Mouse (Mus musculus): ENCODE results near the gene Anapc2. TPM values are rescaled to one million over a fixed set of nuclear protein-coding genes. Genes with fewer than 3 reads are reported as not detected.
"Not testable (repeated sequence)": the region's sequence is repeated elsewhere in the genome, so short reads cannot be mapped to it uniquely, and the experiment has no call there.

Gene Anapc2
- polyA plus RNA-seq, 1 experiment: 89.4 TPM

DNA sequence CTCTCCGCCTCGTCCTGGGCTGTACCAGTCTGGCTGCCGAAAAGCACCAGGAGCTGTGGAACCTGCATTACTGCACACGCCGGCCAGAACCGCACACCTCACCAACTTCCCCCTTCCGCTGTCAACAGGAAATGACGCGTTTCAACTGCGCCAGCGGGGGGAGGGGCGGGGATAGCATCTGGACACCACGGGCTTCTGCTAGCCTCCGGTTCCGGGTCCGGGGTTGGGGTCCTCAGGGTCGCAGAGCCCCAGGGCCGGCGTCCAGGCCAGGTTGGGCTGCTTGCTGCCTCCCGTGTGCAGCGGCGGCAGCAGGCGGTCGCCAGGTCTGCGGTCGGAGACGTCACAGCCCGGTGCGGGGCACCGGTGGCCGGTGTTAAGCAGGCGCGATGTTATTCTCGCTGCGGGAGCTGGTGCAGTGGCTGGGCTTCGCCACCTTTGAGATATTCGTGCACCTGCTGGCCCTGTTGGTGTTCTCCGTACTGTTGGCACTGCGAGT is 16.9 kb upstream of the Anapc2 start, which contains the start of gene Tmem203:
Tmem203 (plus strand) TSS at position 156 of the 496 bp plus-strand sequence.
- Histone ChIP-seq H3K4me3 (ENCODE audit: insufficient read depth, poor library complexity, severe bottlenecking) (peak within 1 kb of the TSS; percentile 96), H3ac (ENCODE audit: control insufficient read depth, insufficient read length, low read depth) (peak within 1 kb of the TSS; percentile 86), H3K79me3 (ENCODE audit: low read depth) (peaks cover 18% of the 10 kb centered on the region), H3K27me3 (ENCODE audit: control insufficient read depth, insufficient read depth, insufficient read length) (no peaks in the 10 kb centered on the region), H3K79me2 (ENCODE audit: control insufficient read depth, insufficient read depth) (peaks cover 31% of the 10 kb centered on the region), H3K36me3 (ENCODE audit: control insufficient read depth, insufficient read depth) (peaks cover 23% of the 10 kb centered on the region)
- TF ChIP-seq FOSL1 (IDR thresholded peaks at IDR 0.05; ENCODE audit: insufficient read depth, low read length, poor library complexity, severe bottlenecking) (no peak), MAX (IDR thresholded peaks at IDR 0.05) (peak; percentile 77), MYOD1 (IDR thresholded peaks at IDR 0.05; ENCODE audit: control insufficient read depth, insufficient read length, low read depth) (no peak), CTCF (IDR thresholded peaks at IDR 0.05; ENCODE audit: control insufficient read depth, insufficient read depth, insufficient read length) (no peak), USF1 (IDR thresholded peaks at IDR 0.05; ENCODE audit: low read depth) (no peak), CEBPB (IDR thresholded peaks at IDR 0.05; ENCODE audit: low read depth) (no peak), MYOG (IDR thresholded peaks at IDR 0.05; ENCODE audit: control insufficient read depth, extremely low read depth, insufficient read length) (no peak)

DNA sequence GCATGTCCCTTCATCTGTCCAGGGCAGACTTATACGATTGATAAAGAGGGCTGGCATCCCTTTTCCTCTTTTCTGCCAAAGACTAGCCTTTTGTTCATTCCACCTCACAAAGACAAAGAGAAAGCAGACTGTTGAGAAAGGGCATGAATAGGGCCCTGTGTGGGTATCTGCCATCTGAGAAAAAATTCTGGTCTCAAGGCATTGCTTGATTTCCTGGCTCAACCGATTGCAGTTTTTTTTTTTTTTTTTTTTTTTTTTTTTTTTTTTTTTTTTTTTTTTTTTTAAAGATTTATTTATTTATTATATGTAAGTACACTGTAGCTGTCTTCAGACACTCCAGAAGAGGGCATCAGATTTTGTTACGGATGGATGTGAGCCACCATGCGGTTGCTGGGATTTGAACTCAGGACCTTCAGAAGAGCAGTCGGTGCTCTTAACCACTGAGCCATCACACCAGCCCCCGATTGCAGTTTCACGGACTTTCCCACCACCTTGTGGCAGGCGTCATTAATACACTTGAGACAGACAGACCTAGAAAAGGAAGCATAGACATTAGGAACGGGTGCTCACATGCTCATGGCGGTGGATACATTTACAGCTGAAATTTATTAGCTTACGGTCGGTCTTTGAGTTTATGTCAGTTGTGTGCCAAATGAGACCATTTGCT is 15.7 kb upstream of the Anapc2 start:
- H3K79me3 ChIP-seq (ENCODE audit: low read depth): peaks cover 18% of the 10 kb centered on the region
- peak overlapping the region; percentile 96 for H3K4me3 ChIP-seq (ENCODE audit: insufficient read depth, poor library complexity, severe bottlenecking)
- peaks cover 11% of the 10 kb centered on the region for H3K36me3 ChIP-seq (ENCODE audit: control insufficient read depth, insufficient read depth)
- H3ac ChIP-seq (ENCODE audit: control insufficient read depth, insufficient read length, low read depth); H3K27me3 ChIP-seq (ENCODE audit: control insufficient read depth, insufficient read depth, insufficient read length): not testable (repeated sequence)
- peaks cover 31% of the 10 kb centered on the region for H3K79me2 ChIP-seq (ENCODE audit: control insufficient read depth, insufficient read depth)

DNA sequence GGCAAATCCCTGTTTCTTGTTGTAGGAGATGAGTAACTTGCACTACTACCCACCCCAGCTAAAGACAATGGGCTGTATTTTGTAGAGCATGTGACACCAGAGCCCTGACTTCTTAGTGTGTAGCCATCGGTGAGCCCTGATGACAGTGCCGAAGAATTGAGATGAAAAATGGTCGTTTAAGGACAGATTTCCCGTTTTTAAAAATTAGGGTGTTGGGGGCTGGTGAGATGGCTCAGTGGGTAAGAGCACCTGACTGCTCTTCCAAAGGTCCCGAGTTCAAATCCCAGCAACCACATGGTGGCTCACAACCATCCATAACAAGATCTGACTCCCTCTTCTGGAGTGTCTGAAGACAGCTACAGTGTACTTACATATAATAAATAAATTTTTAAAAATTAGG is 15.0 kb upstream of the Anapc2 start:
- H3K36me3 ChIP-seq (ENCODE audit: control insufficient read depth, insufficient read depth); H3K27me3 ChIP-seq (ENCODE audit: control insufficient read depth, insufficient read depth, insufficient read length); H3ac ChIP-seq (ENCODE audit: control insufficient read depth, insufficient read length, low read depth); H3K4me3 ChIP-seq (ENCODE audit: insufficient read depth, poor library complexity, severe bottlenecking): not testable (repeated sequence)
- Histone ChIP-seq H3K79me3 (ENCODE audit: low read depth) (peaks cover 18% of the 10 kb centered on the region), H3K79me2 (ENCODE audit: control insufficient read depth, insufficient read depth) (peaks cover 31% of the 10 kb centered on the region)

DNA sequence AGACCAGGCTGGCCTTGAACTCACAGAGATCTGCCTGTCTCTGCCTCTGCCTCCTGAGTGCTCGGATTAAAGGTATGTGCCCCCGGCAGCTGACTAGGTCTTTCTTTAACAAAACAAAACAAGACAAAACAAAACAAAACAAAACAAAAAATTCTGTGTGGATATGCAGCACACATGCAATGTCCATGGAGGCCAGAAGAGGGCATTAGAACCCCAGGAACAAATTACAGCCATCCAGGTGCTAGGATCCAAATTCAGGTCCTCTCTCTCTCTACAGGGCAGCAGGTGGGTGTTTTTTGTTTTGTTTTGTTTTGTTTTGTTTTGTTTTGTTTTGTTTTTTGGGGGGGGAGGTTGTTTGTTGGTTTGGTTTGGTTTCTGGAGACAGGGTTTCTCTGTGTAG is 13.4 kb upstream of the Anapc2 start:
- H3K79me3 ChIP-seq (ENCODE audit: low read depth): peaks cover 17% of the 10 kb centered on the region
- peaks cover 39% of the 10 kb centered on the region for H3K79me2 ChIP-seq (ENCODE audit: control insufficient read depth, insufficient read depth)
- TF ChIP-seq MYOG (IDR thresholded peaks at IDR 0.05; ENCODE audit: control insufficient read depth, extremely low read depth, insufficient read length) (no peak), MAX (IDR thresholded peaks at IDR 0.05) (no peak), USF1 (IDR thresholded peaks at IDR 0.05; ENCODE audit: low read depth) (no peak), MYOD1 (IDR thresholded peaks at IDR 0.05; ENCODE audit: control insufficient read depth, insufficient read length, low read depth) (no peak), CEBPB (IDR thresholded peaks at IDR 0.05; ENCODE audit: low read depth) (no peak), CTCF (IDR thresholded peaks at IDR 0.05; ENCODE audit: control insufficient read depth, insufficient read depth, insufficient read length) (no peak)
- no peak overlapping the region for H3K4me3 ChIP-seq (ENCODE audit: insufficient read depth, poor library complexity, severe bottlenecking)
- no peak overlapping the region for H3ac ChIP-seq (ENCODE audit: control insufficient read depth, insufficient read length, low read depth)
- H3K27me3 ChIP-seq (ENCODE audit: control insufficient read depth, insufficient read depth, insufficient read length): no peaks in the 10 kb centered on the region
- no peaks in the 10 kb centered on the region for H3K36me3 ChIP-seq (ENCODE audit: control insufficient read depth, insufficient read depth)

DNA sequence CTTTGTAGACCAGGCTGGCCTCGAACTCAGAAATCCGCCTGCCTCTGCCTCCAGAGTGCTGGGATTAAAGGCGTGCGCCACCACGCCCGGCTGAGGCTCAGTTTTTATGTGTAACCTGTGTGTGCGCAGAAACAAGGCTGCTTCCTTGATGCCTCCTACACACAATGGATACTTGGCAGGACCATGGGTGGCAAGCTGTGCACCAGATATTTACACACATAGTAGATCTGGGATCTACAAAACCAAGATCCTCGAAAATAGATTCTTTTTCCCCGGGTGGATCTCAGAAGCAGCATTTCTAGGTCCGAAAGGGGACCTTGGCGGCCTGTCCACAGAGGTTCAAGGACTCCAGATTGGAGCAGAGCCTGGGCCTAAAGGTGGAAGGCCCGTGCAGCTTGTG is 10.4 kb upstream of the Anapc2 start:
- H3K36me3 ChIP-seq (ENCODE audit: control insufficient read depth, insufficient read depth): no peaks in the 10 kb centered on the region
- H3K79me3 ChIP-seq (ENCODE audit: low read depth): peaks cover 5% of the 10 kb centered on the region
- H3K27me3 ChIP-seq (ENCODE audit: control insufficient read depth, insufficient read depth, insufficient read length): no peaks in the 10 kb centered on the region
- H3K4me3 ChIP-seq (ENCODE audit: insufficient read depth, poor library complexity, severe bottlenecking): peak overlapping the region; percentile 15
- TF ChIP-seq MYOD1 (IDR thresholded peaks at IDR 0.05; ENCODE audit: control insufficient read depth, insufficient read length, low read depth): no peak
- no peak for TF ChIP-seq CEBPB (IDR thresholded peaks at IDR 0.05; ENCODE audit: low read depth)
- TF ChIP-seq CTCF (IDR thresholded peaks at IDR 0.05; ENCODE audit: control insufficient read depth, insufficient read depth, insufficient read length): no peak
- no peak for TF ChIP-seq USF1 (IDR thresholded peaks at IDR 0.05; ENCODE audit: low read depth)
- TF ChIP-seq FOSL1 (IDR thresholded peaks at IDR 0.05; ENCODE audit: insufficient read depth, low read length, poor library complexity, severe bottlenecking): no peak
- TF ChIP-seq MAX (IDR thresholded peaks at IDR 0.05): no peak
- no peak for TF ChIP-seq MYOG (IDR thresholded peaks at IDR 0.05; ENCODE audit: control insufficient read depth, extremely low read depth, insufficient read length)
- H3ac ChIP-seq (ENCODE audit: control insufficient read depth, insufficient read length, low read depth): no peak overlapping the region
- H3K79me2 ChIP-seq (ENCODE audit: control insufficient read depth, insufficient read depth): peaks cover 43% of the 10 kb centered on the region

DNA sequence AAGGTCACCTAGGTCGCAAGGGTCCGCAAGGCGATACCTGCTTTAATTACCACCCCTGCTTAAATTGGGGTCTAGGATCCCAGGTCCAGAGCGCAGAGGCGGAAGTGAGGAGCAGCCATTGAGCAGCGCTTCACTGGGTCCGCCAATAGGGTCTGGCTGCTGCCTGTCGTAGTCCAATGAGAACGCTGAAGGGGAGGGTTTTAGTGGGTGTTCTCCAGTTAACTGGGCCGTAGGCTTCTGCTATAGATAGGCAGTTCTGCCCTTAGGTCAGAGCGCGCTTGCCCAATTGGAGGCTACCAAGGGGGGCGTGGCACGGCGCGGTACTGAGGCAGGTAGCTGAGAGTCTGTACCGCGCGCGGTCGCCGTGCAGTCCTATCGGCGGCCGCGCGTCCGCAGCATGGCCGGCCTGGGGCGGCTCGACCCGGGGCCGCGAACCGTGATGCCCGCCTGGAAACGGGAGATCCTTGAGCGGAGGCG is 9.9 kb upstream of the Anapc2 start, which contains the start of gene Tprn:
Tprn (plus strand) TSS at position 328 of the 477 bp plus-strand sequence.
- Histone ChIP-seq H3K27me3 (ENCODE audit: control insufficient read depth, insufficient read depth, insufficient read length) (no peaks in the 10 kb centered on the region), H3ac (ENCODE audit: control insufficient read depth, insufficient read length, low read depth) (peak within 1 kb of the TSS; percentile 82), H3K79me3 (ENCODE audit: low read depth) (peaks cover 5% of the 10 kb centered on the region), H3K36me3 (ENCODE audit: control insufficient read depth, insufficient read depth) (no peaks in the 10 kb centered on the region), H3K79me2 (ENCODE audit: control insufficient read depth, insufficient read depth) (peaks cover 46% of the 10 kb centered on the region), H3K4me3 (ENCODE audit: insufficient read depth, poor library complexity, severe bottlenecking) (peak within 1 kb of the TSS; percentile 63)
- TF ChIP-seq USF1 (IDR thresholded peaks at IDR 0.05; ENCODE audit: low read depth) (no peak), MAX (IDR thresholded peaks at IDR 0.05) (peak; percentile 49)
